Mouse (Mus musculus) neural tube, embryonic 11.5 days (tissue): ENCODE data around the gene Col25a1. TPM values are rescaled to one million over a fixed set of nuclear protein-coding genes. Genes with fewer than 3 reads are reported as not detected.

Source experiments
- ATAC-seq: fragments of 200-750 bp; cut with Nextera tagmentation; 2 replicates; pipeline ENCODE4 v1.8.0; 2017; ENCODE audit warnings: moderate number of reproducible peaks, mild to moderate bottlenecking, moderate TSS enrichment, moderate library complexity; ENCODE audit not compliant: insufficient read depth, low FRiP score, low TSS enrichment
- DNase-seq: peaks from one replicate; pipeline ENCODE4 v3.0.0-alpha.2; 2015; ENCODE audit warnings: low spot score
- H3K27ac ChIP-seq: fragments of 300-500 bp; sonication (generic); 2 replicates; pipeline ENCODE4 v1.5.1; 2014; ENCODE audit warnings: low read depth, mild to moderate bottlenecking, low read length
- H3K27me3 ChIP-seq: fragments of 300-500 bp; sonication (generic); 2 replicates; pipeline ENCODE4 v1.6.1; 2014; ENCODE audit warnings: mild to moderate bottlenecking, low read length, mixed read lengths; ENCODE audit not compliant: control insufficient read depth, insufficient read depth
- H3K36me3 ChIP-seq: fragments of 300-500 bp; sonication (generic); 2 replicates; pipeline ENCODE4 v1.6.1; 2014; ENCODE audit warnings: mild to moderate bottlenecking, low read length, moderate library complexity, mixed read lengths; ENCODE audit not compliant: control insufficient read depth, insufficient read depth
- H3K4me1 ChIP-seq: fragments of 300-500 bp; sonication (generic); 2 replicates; pipeline ENCODE4 v1.6.1; 2014; ENCODE audit warnings: low read length, mixed read lengths; ENCODE audit not compliant: control insufficient read depth, insufficient read depth
- H3K4me2 ChIP-seq: fragments of 300-500 bp; sonication (generic); 2 replicates; pipeline ENCODE4 v1.6.1; 2014; ENCODE audit warnings: low read depth, mild to moderate bottlenecking, moderate library complexity
- H3K4me3 ChIP-seq: fragments of 300-500 bp; sonication (generic); 2 replicates; pipeline ENCODE4 v1.5.1; 2014; ENCODE audit warnings: low read depth, low read length
- H3K9ac ChIP-seq: fragments of 300-500 bp; sonication (generic); 2 replicates; pipeline ENCODE4 v1.6.1; 2014; ENCODE audit warnings: mild to moderate bottlenecking, low read length
- H3K9me3 ChIP-seq: fragments of 300-500 bp; sonication (generic); 2 replicates; pipeline ENCODE4 v1.6.1; 2016; ENCODE audit warnings: low read length; ENCODE audit not compliant: control insufficient read depth
- WGBS: fragments of 180-500 bp; shearing (Covaris S2); extraction: QIAGEN DNeasy Blood & Tissue Kit; methylation state at CpG from one replicate; pipeline ENCODE4 v1.1.7; 2014; 5-methylcytosine and 5-hydroxymethylcytosine counted together
- polyA plus RNA-seq: library from polyadenylated mRNA; unstranded; fragments of >200 nt; fragmentation: Nextera tagmentation; extraction: Ambion mirVana; gene quantifications from 2 replicates; pipeline ENCODE4 v1.2.1, GENCODE M21; 2014

Gene Col25a1
- polyA plus RNA-seq, 1 experiment from 2014 or later: 7.2 TPM

- DNase-seq: no peak
- Histone ChIP-seq H3K27me3 (no peaks in the 10 kb centered on the region), H3K4me2 (no peak overlapping the region), H3K9ac (no peak overlapping the region), H3K4me1 (no peaks in the 10 kb centered on the region), H3K36me3 (no peaks in the 10 kb centered on the region), H3K9me3 (no peaks in the 10 kb centered on the region), H3K27ac (no peak overlapping the region), H3K4me3 (no peak overlapping the region)
- no peak for ATAC-seq
- 90% methylated on average over 7 of the region's 7 CpGs for WGBS
Observed at GRCm38 (mm10) chr3:130523019-130523418, 391.7 kb downstream of the Col25a1 start.

GRCm38 (mm10) chr3:130524367-130525137 is 393.3 kb downstream of the Col25a1 start:
- H3K9me3 ChIP-seq: no peaks in the 10 kb centered on the region
- H3K27me3 ChIP-seq: no peaks in the 10 kb centered on the region
- no peaks in the 10 kb centered on the region for H3K4me1 ChIP-seq
- no peak overlapping the region for H3K4me3 ChIP-seq
- H3K27ac ChIP-seq: no peak overlapping the region
- ATAC-seq (no peak), DNase-seq (no peak)
- no peak overlapping the region for H3K9ac ChIP-seq
- 78% methylated on average over 16 of the region's 16 CpGs for WGBS
- H3K36me3 ChIP-seq: no peaks in the 10 kb centered on the region
- no peak overlapping the region for H3K4me2 ChIP-seq

- H3K9ac ChIP-seq: no peak overlapping the region
- no peak overlapping the region for H3K4me2 ChIP-seq
- no peaks in the 10 kb centered on the region for H3K27me3 ChIP-seq
- H3K9me3 ChIP-seq: no peaks in the 10 kb centered on the region
- H3K4me1 ChIP-seq: no peaks in the 10 kb centered on the region
- H3K4me3 ChIP-seq: no peak overlapping the region
- no peak overlapping the region for H3K27ac ChIP-seq
- ATAC-seq: no peak
- no peak for DNase-seq
- H3K36me3 ChIP-seq: no peaks in the 10 kb centered on the region
- 82% methylated on average over 9 of the region's 9 CpGs for WGBS
Observed at GRCm38 (mm10) chr3:130535021-130535420, 403.7 kb downstream of the Col25a1 start.

GRCm38 (mm10) chr3:130541541-130541940 is 410.2 kb downstream of the Col25a1 start:
- Histone ChIP-seq H3K4me3 (no peak overlapping the region), H3K4me2 (no peak overlapping the region), H3K27ac (no peak overlapping the region), H3K36me3 (no peaks in the 10 kb centered on the region), H3K9ac (no peak overlapping the region), H3K4me1 (no peaks in the 10 kb centered on the region), H3K9me3 (no peaks in the 10 kb centered on the region), H3K27me3 (no peaks in the 10 kb centered on the region)
- no peak for DNase-seq
- no peak for ATAC-seq
- WGBS: 73% methylated on average over 1 of the region's 1 CpGs

GRCm38 (mm10) chr3:130545995-130546394 is 414.7 kb downstream of the Col25a1 start:
- H3K36me3 ChIP-seq: no peaks in the 10 kb centered on the region
- no peaks in the 10 kb centered on the region for H3K27me3 ChIP-seq
- ATAC-seq (no peak), DNase-seq (no peak)
- H3K9ac ChIP-seq: no peak overlapping the region
- no peak overlapping the region for H3K4me2 ChIP-seq
- H3K4me3 ChIP-seq: no peak overlapping the region
- H3K4me1 ChIP-seq: no peaks in the 10 kb centered on the region
- 85% methylated on average over 3 of the region's 3 CpGs for WGBS
- no peaks in the 10 kb centered on the region for H3K9me3 ChIP-seq
- H3K27ac ChIP-seq: no peak overlapping the region

GRCm38 (mm10) chr3:130549066-130549465 is 417.8 kb downstream of the Col25a1 start:
- no peak overlapping the region for H3K9ac ChIP-seq
- no peaks in the 10 kb centered on the region for H3K4me1 ChIP-seq
- no peak overlapping the region for H3K27ac ChIP-seq
- no peaks in the 10 kb centered on the region for H3K36me3 ChIP-seq
- H3K27me3 ChIP-seq: no peaks in the 10 kb centered on the region
- DNase-seq (no peak), ATAC-seq (no peak)
- 83% methylated on average over 7 of the region's 7 CpGs for WGBS
- H3K4me2 ChIP-seq: no peak overlapping the region
- no peak overlapping the region for H3K4me3 ChIP-seq
- H3K9me3 ChIP-seq: no peaks in the 10 kb centered on the region

GRCm38 (mm10) chr3:130556263-130556662 is 425.0 kb downstream of the Col25a1 start:
- Histone ChIP-seq H3K4me1 (no peaks in the 10 kb centered on the region), H3K4me2 (no peak overlapping the region), H3K36me3 (no peaks in the 10 kb centered on the region), H3K4me3 (no peak overlapping the region), H3K9ac (no peak overlapping the region), H3K27ac (no peak overlapping the region), H3K27me3 (no peaks in the 10 kb centered on the region), H3K9me3 (no peaks in the 10 kb centered on the region)
- ATAC-seq (no peak), DNase-seq (no peak)
- WGBS: 64% methylated on average over 1 of the region's 1 CpGs

- ATAC-seq: no peak
- Histone ChIP-seq H3K4me2 (no peak overlapping the region), H3K4me3 (no peak overlapping the region), H3K9ac (no peak overlapping the region), H3K36me3 (no peaks in the 10 kb centered on the region), H3K9me3 (no peaks in the 10 kb centered on the region), H3K4me1 (no peaks in the 10 kb centered on the region), H3K27me3 (no peaks in the 10 kb centered on the region), H3K27ac (no peak overlapping the region)
- WGBS: 90% methylated on average over 6 of the region's 6 CpGs
- no peak for DNase-seq
Observed at GRCm38 (mm10) chr3:130565586-130565985, 434.3 kb downstream of the Col25a1 start.

GRCm38 (mm10) chr3:130568331-130569095 is 437.2 kb downstream of the Col25a1 start:
- WGBS: 71% methylated on average over 16 of the region's 16 CpGs
- no peaks in the 10 kb centered on the region for H3K4me1 ChIP-seq

More at GRCm38 (mm10) chr3:130568331-130569095, 437.2 kb downstream of the Col25a1 start:
- H3K9ac ChIP-seq: no peak overlapping the region
- H3K4me3 ChIP-seq: no peak overlapping the region
- H3K9me3 ChIP-seq: no peaks in the 10 kb centered on the region
- no peak overlapping the region for H3K27ac ChIP-seq
- no peaks in the 10 kb centered on the region for H3K36me3 ChIP-seq
- ATAC-seq: no peak
- DNase-seq: no peak
- no peaks in the 10 kb centered on the region for H3K27me3 ChIP-seq
- no peak overlapping the region for H3K4me2 ChIP-seq
